Mouse (Mus musculus): ENCODE results near the gene Ap3d1. TPM values are rescaled to one million over a fixed set of nuclear protein-coding genes. Genes with fewer than 3 reads are reported as not detected.
A peak's percentile ranks its signal among the peaks of the same experiment; 100 is the strongest.

Gene Ap3d1
- total RNA-seq, 2 experiments from 2014 or later, result 34.7 to 40.3 TPM

- ATAC-seq (replicated peaks; ENCODE audit: poor library complexity), result no peak
These were observed 36.6 kb downstream of the Ap3d1 start for GRCm38 (mm10) chr10:80705479-80705878.

GRCm38 (mm10) chr10:80705033-80705432 lies 37.0 kb downstream of the Ap3d1 start:
- ATAC-seq (replicated peaks; ENCODE audit: poor library complexity), result no peak

GRCm38 (mm10) chr10:80704418-80704817 lies 37.6 kb downstream of the Ap3d1 start:
- no peak for ATAC-seq (replicated peaks; ENCODE audit: poor library complexity)

- no peak for ATAC-seq (replicated peaks; ENCODE audit: poor library complexity)
These were observed 38.4 kb downstream of the Ap3d1 start for GRCm38 (mm10) chr10:80703643-80704042.

GRCm38 (mm10) chr10:80702536-80703390 lies 39.3 kb downstream of the Ap3d1 start:
- ATAC-seq (replicated peaks; ENCODE audit: poor library complexity), result peak; percentile 63

- peak; percentile 76 for ATAC-seq (replicated peaks; ENCODE audit: poor library complexity)
These were observed 40.1 kb downstream of the Ap3d1 start, which contains the start of the genes Mob3a and Izumo4 for GRCm38 (mm10) chr10:80701721-80702535. TSS of gene Mob3a (minus strand) at chr10:80701977. TSS of gene Izumo4 (plus strand) at chr10:80702184.

- no peak for ATAC-seq (replicated peaks; ENCODE audit: poor library complexity)
These were observed 41.3 kb downstream of the Ap3d1 start for GRCm38 (mm10) chr10:80700732-80701131.

GRCm38 (mm10) chr10:80700038-80700504 lies 42.0 kb downstream of the Ap3d1 start:
- no peak for ATAC-seq (replicated peaks; ENCODE audit: poor library complexity)

GRCm38 (mm10) chr10:80698605-80699004 lies 43.5 kb downstream of the Ap3d1 start:
- no peak for ATAC-seq (replicated peaks; ENCODE audit: poor library complexity)

- peak; percentile 38 for ATAC-seq (replicated peaks; ENCODE audit: poor library complexity)
These were observed 44.3 kb downstream of the Ap3d1 start for GRCm38 (mm10) chr10:80697812-80698211.

GRCm38 (mm10) chr10:80697393-80697787 lies 44.7 kb downstream of the Ap3d1 start:
- ATAC-seq (replicated peaks; ENCODE audit: poor library complexity), result no peak

- ATAC-seq (replicated peaks; ENCODE audit: poor library complexity), result no peak
These were observed 45.3 kb downstream of the Ap3d1 start for GRCm38 (mm10) chr10:80696502-80697392.

GRCm38 (mm10) chr10:80695801-80696501 lies 46.1 kb downstream of the Ap3d1 start:
- no peak for ATAC-seq (replicated peaks; ENCODE audit: poor library complexity)

GRCm38 (mm10) chr10:80695186-80695585 lies 46.9 kb downstream of the Ap3d1 start:
- ATAC-seq (replicated peaks; ENCODE audit: poor library complexity), result peak; percentile 69

- no peak for ATAC-seq (replicated peaks; ENCODE audit: poor library complexity)
These were observed 47.7 kb downstream of the Ap3d1 start for GRCm38 (mm10) chr10:80694159-80694938.

- no peak for ATAC-seq (replicated peaks; ENCODE audit: poor library complexity)
These were observed 48.5 kb downstream of the Ap3d1 start for GRCm38 (mm10) chr10:80693401-80694045.

GRCm38 (mm10) chr10:80692249-80693165 lies 49.6 kb downstream of the Ap3d1 start:
- peak; percentile 47 for ATAC-seq (replicated peaks; ENCODE audit: poor library complexity)

- ATAC-seq (replicated peaks; ENCODE audit: poor library complexity), result peak; percentile 65
These were observed 54.2 kb downstream of the Ap3d1 start for GRCm38 (mm10) chr10:80687850-80688249.

All from megakaryocyte progenitor cell, adult 5-6 weeks (primary cell).